ENCODE assay signal across 16 mouse cellular contexts in genomic region chr11:98109706-98110105, GRCm38 (mm10).
"Had no signal": no experiment of that assay in that cellular context is flagged by ENCODE, and none has a peak within 500 bp of the region (broad histone marks: within the 10 kb centered on the region; RNA-seq: fewer than 3 reads in every experiment).

No protein-coding gene starts in this region.

- H3K27me3 ChIP-seq: neural tube, embryonic 13.5 days; neural tube, embryonic 15.5 days; stomach, embryonic 15.5 days had no signal

- H3K4me1 ChIP-seq: neural tube, embryonic 13.5 days; neural tube, embryonic 15.5 days; stomach, embryonic 15.5 days had no signal

- H3K9me3 ChIP-seq: neural tube, embryonic 13.5 days; neural tube, embryonic 15.5 days; stomach, embryonic 15.5 days had no signal

- H3K4me3 ChIP-seq: neural tube, embryonic 13.5 days; neural tube, embryonic 15.5 days; stomach, embryonic 15.5 days had no signal

- H3K9ac ChIP-seq: neural tube, embryonic 13.5 days; neural tube, embryonic 15.5 days; stomach, embryonic 15.5 days had no signal

- H3K27ac ChIP-seq: neural tube, embryonic 13.5 days; neural tube, embryonic 15.5 days; stomach, embryonic 15.5 days; stomach, postnatal 0 days had no signal

- H3K4me2 ChIP-seq: neural tube, embryonic 13.5 days; neural tube, embryonic 15.5 days; stomach, embryonic 15.5 days had no signal

- DNase-seq: retina, postnatal 1 day; right cerebral cortex, adult 18-20 months; right cerebral cortex, postnatal 14 days; right cerebral cortex, postnatal 25 days; right cerebral cortex, postnatal 4 days; spleen, adult 18-20 months; thymus, adult 18-20 months; thymus, adult 2 months; thymus, postnatal 14 days; thymus, postnatal 25 days; thymus, postnatal 36 days; thymus, postnatal 4 days had no signal
